Mouse (Mus musculus): ENCODE results near the gene 4930544D05Rik. TPM values are rescaled to one million over a fixed set of nuclear protein-coding genes. Genes with fewer than 3 reads are reported as not detected.
A peak's percentile ranks its signal among the peaks of the same experiment; 100 is the strongest.
"Not testable (repeated sequence)": the region's sequence is repeated elsewhere in the genome, so short reads cannot be mapped to it uniquely, and the experiment has no call there.

Gene 4930544D05Rik
- polyA plus RNA-seq (2014; fragmentation: Nextera tagmentation; extraction: Ambion mirVana): not detected in 2 replicates

GRCm38 (mm10) chr11:70615516-70616093 lies at the start of gene 4930544D05Rik:
Gene 4930544D05Rik, plus strand, starts transcription at chr11:70615848.
- Histone ChIP-seq H3K27ac (ENCODE audit: low read depth, low read length) (peak within 1 kb of the TSS; percentile 47; the same call in 1 of the 2 replicates), H3K4me1 (ENCODE audit: control insufficient read depth, insufficient read depth, low read length) (peaks cover 8% of the 10 kb centered on the region; the same call in 1 of the 2 replicates), H3K27me3 (ENCODE audit: control insufficient read depth, insufficient read depth, low read length) (0 out of 2 replicates have a peak, but pooled peaks cover 4% of the 10 kb centered on the region), H3K9ac (ENCODE audit: low read depth, low read length) (peak within 1 kb of the TSS; percentile 54), H3K36me3 (ENCODE audit: control insufficient read depth, insufficient read depth, low read length) (peaks cover 28% of the 10 kb centered on the region), H3K4me2 (replicated peaks; ENCODE audit: low read depth, low read length) (peak within 1 kb of the TSS; percentile 87), H3K4me3 (ENCODE audit: low read length) (peak within 1 kb of the TSS; percentile 41), H3K9me3 (ENCODE audit: control insufficient read depth, low read length) (no peaks in the 10 kb centered on the region)
- no peak for ATAC-seq (ENCODE audit: low FRiP score, low TSS enrichment)
- 19% methylated on average over 21 of the region's 21 CpGs for WGBS

DNA sequence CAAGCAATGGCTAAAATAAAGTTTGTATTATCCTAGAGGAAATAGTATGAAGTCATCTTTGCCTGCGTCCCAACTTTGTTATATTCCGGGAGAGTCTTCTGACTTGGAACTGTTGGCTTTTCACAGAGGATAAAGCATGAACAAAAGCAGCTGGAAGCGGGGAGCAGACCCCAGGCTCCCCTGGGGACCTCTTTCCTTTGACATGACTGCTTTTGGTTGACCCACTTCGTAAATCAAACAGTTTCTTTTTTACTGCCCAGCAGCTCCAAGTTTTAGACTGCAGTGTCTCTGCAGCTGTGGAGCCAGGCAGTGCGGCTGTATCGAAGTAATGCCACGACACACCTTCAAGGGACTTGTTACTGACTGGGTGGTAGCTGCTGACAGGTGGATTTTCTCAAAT lies 49.1 kb upstream of the 4930544D05Rik start:
- Histone ChIP-seq H3K9ac (ENCODE audit: low read depth, low read length) (no peak overlapping the region), H3K4me3 (ENCODE audit: low read length) (no peak overlapping the region)
- 49% methylated on average over 7 of the region's 7 CpGs for WGBS

DNA sequence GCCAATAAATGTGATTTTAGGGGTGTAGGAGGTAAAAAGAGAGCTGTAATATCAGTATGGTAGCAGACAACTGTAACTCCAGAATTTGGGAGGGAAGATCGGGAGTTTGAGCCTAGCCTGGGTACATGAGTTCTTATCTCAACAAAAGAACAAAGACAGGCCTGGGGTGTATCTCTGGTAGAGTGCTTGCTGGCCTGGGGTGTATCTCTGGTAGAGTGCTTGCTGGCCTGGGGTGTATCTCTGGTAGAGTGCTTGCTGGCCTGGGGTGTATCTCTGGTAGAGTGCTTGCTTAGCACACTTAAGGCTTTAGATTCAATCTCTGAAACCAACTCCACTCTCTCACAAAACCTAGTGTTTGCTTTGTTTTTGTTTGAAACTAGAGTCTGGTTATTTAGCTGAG lies 45.0 kb upstream of the 4930544D05Rik start:
- H3K9me3 ChIP-seq (ENCODE audit: control insufficient read depth, low read length); H3K4me2 ChIP-seq (replicated peaks; ENCODE audit: low read depth, low read length); H3K27ac ChIP-seq (ENCODE audit: low read depth, low read length); H3K9ac ChIP-seq (ENCODE audit: low read depth, low read length); H3K36me3 ChIP-seq (ENCODE audit: control insufficient read depth, insufficient read depth, low read length); H3K4me3 ChIP-seq (ENCODE audit: low read length); ATAC-seq (ENCODE audit: low FRiP score, low TSS enrichment); H3K27me3 ChIP-seq (ENCODE audit: control insufficient read depth, insufficient read depth, low read length): not testable (repeated sequence)
- H3K4me1 ChIP-seq (ENCODE audit: control insufficient read depth, insufficient read depth, low read length): peaks cover 18% of the 10 kb centered on the region; the same call in 1 of the 2 replicates
- WGBS: 87% methylated on average over 1 of the region's 1 CpGs

More for the DNA sequence above, 49.1 kb upstream of the 4930544D05Rik start:
- Histone ChIP-seq H3K36me3 (ENCODE audit: control insufficient read depth, insufficient read depth, low read length) (no peaks in the 10 kb centered on the region), H3K4me1 (ENCODE audit: control insufficient read depth, insufficient read depth, low read length) (peaks cover 27% of the 10 kb centered on the region; the same call in 1 of the 2 replicates), H3K27me3 (ENCODE audit: control insufficient read depth, insufficient read depth, low read length) (no peaks in the 10 kb centered on the region), H3K9me3 (ENCODE audit: control insufficient read depth, low read length) (no peaks in the 10 kb centered on the region), H3K4me2 (replicated peaks; ENCODE audit: low read depth, low read length) (no peak overlapping the region), H3K27ac (ENCODE audit: low read depth, low read length) (no peak overlapping the region)
- no peak for ATAC-seq (ENCODE audit: low FRiP score, low TSS enrichment)

DNA sequence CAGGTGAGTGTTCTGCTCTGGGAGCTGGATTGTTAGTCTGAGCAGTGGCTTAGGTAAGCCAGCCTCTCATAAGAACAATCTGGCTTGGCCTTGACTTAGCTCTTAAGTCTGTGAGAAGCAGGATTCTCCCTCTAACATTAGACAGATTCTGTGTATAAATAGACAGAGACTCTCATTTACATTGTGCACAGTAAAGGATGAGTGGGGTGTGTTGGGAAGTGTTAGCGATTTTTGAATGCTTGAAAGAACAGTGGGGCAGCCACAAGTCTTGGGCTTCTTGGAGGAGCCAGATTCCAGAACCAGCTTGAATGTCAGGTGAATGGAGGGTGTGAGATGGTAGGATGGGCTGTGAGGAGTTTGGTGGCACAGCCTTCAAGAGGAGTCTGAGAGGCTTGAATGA lies 44.0 kb upstream of the 4930544D05Rik start:
- Histone ChIP-seq H3K4me2 (replicated peaks; ENCODE audit: low read depth, low read length) (no peak overlapping the region), H3K36me3 (ENCODE audit: control insufficient read depth, insufficient read depth, low read length) (no peaks in the 10 kb centered on the region), H3K9me3 (ENCODE audit: control insufficient read depth, low read length) (no peaks in the 10 kb centered on the region), H3K4me1 (ENCODE audit: control insufficient read depth, insufficient read depth, low read length) (peaks cover 11% of the 10 kb centered on the region; the same call in 1 of the 2 replicates), H3K27ac (ENCODE audit: low read depth, low read length) (no peak overlapping the region), H3K9ac (ENCODE audit: low read depth, low read length) (no peak overlapping the region), H3K27me3 (ENCODE audit: control insufficient read depth, insufficient read depth, low read length) (no peaks in the 10 kb centered on the region), H3K4me3 (ENCODE audit: low read length) (no peak overlapping the region)
- WGBS: 79% methylated on average over 1 of the region's 1 CpGs
- no peak for ATAC-seq (ENCODE audit: low FRiP score, low TSS enrichment)

DNA sequence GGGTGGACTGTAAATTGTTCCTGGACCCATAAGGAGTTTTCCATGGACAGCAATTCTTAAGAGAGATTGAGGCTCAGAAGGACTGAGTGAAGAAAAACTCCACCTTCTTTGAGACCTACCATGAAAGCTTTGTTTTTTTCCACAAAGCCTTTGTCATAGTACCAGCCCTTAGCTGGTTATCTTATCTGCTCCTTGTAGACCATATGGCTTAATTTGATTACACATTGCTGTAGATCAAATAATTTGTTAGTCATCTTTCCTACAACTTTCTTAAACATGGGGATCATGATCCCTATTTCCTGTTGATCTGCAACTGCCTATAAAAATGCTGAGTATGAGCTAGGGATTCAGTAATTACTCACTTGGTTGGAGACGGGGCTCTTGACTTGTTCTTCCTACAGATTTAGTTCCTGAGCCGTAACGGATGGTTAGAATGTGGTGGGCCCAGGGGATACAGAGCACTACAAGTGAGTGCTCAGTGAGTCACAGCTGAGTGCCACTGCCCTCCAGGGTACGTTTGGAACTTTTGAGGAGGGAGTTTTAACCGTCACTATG lies 43.2 kb upstream of the 4930544D05Rik start:
- no peak for ATAC-seq (ENCODE audit: low FRiP score, low TSS enrichment)

GRCm38 (mm10) chr11:70573872-70574271 lies 41.8 kb upstream of the 4930544D05Rik start:
- Histone ChIP-seq H3K4me1 (ENCODE audit: control insufficient read depth, insufficient read depth, low read length) (peaks cover 23% of the 10 kb centered on the region), H3K36me3 (ENCODE audit: control insufficient read depth, insufficient read depth, low read length) (no peaks in the 10 kb centered on the region), H3K9ac (ENCODE audit: low read depth, low read length) (no peak overlapping the region), H3K27ac (ENCODE audit: low read depth, low read length) (no peak overlapping the region), H3K9me3 (ENCODE audit: control insufficient read depth, low read length) (no peaks in the 10 kb centered on the region), H3K4me3 (ENCODE audit: low read length) (no peak overlapping the region), H3K27me3 (ENCODE audit: control insufficient read depth, insufficient read depth, low read length) (no peaks in the 10 kb centered on the region), H3K4me2 (replicated peaks; ENCODE audit: low read depth, low read length) (no peak overlapping the region)
- no peak for ATAC-seq (ENCODE audit: low FRiP score, low TSS enrichment)
- WGBS: 76% methylated on average over 6 of the region's 6 CpGs

More for the DNA sequence above, 43.2 kb upstream of the 4930544D05Rik start:
- no peak overlapping the region for H3K9ac ChIP-seq (ENCODE audit: low read depth, low read length)
- peaks cover 12% of the 10 kb centered on the region for H3K4me1 ChIP-seq (ENCODE audit: control insufficient read depth, insufficient read depth, low read length)
- no peak overlapping the region for H3K27ac ChIP-seq (ENCODE audit: low read depth, low read length)
- WGBS: 32% methylated on average over 5 of the region's 5 CpGs
- no peaks in the 10 kb centered on the region for H3K27me3 ChIP-seq (ENCODE audit: control insufficient read depth, insufficient read depth, low read length)
- no peaks in the 10 kb centered on the region for H3K36me3 ChIP-seq (ENCODE audit: control insufficient read depth, insufficient read depth, low read length)
- no peak overlapping the region for H3K4me3 ChIP-seq (ENCODE audit: low read length)
- H3K9me3 ChIP-seq (ENCODE audit: control insufficient read depth, low read length): no peaks in the 10 kb centered on the region
- no peak overlapping the region for H3K4me2 ChIP-seq (replicated peaks; ENCODE audit: low read depth, low read length)

DNA sequence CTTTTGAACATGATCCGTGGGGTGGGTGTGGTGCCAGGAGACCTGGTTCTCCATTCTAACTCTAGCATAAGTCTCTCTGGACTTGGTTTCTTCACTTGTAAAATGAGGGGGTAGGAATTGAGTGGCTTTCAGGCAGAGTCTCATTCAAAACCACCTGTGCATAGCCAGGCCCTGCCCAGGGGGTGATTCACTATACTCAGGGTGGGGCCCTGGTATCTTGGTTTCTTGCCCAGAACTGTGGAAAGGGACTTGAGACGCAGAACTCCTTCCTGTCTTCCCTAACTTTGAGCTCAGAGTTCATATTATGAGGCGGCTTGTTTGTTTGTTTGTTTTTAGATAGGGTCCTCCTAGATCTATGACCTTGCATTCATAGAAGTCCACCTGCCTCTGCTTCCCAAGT lies 38.4 kb upstream of the 4930544D05Rik start:
- Histone ChIP-seq H3K9ac (ENCODE audit: low read depth, low read length) (0 out of 2 replicates have a peak overlapping the region, but pooled peaks have one; percentile 12), H3K4me1 (ENCODE audit: control insufficient read depth, insufficient read depth, low read length) (peaks cover 26% of the 10 kb centered on the region), H3K4me3 (ENCODE audit: low read length) (no peak overlapping the region), H3K27me3 (ENCODE audit: control insufficient read depth, insufficient read depth, low read length) (no peaks in the 10 kb centered on the region), H3K27ac (ENCODE audit: low read depth, low read length) (no peak overlapping the region), H3K4me2 (replicated peaks; ENCODE audit: low read depth, low read length) (no peak overlapping the region), H3K9me3 (ENCODE audit: control insufficient read depth, low read length) (no peaks in the 10 kb centered on the region), H3K36me3 (ENCODE audit: control insufficient read depth, insufficient read depth, low read length) (no peaks in the 10 kb centered on the region)
- no peak for ATAC-seq (ENCODE audit: low FRiP score, low TSS enrichment)
- 70% methylated on average over 3 of the region's 3 CpGs for WGBS

- Histone ChIP-seq H3K4me2 (replicated peaks; ENCODE audit: low read depth, low read length) (no peak overlapping the region), H3K9ac (ENCODE audit: low read depth, low read length) (no peak overlapping the region), H3K9me3 (ENCODE audit: control insufficient read depth, low read length) (no peaks in the 10 kb centered on the region), H3K36me3 (ENCODE audit: control insufficient read depth, insufficient read depth, low read length) (no peaks in the 10 kb centered on the region), H3K27ac (ENCODE audit: low read depth, low read length) (no peak overlapping the region), H3K27me3 (ENCODE audit: control insufficient read depth, insufficient read depth, low read length) (no peaks in the 10 kb centered on the region), H3K4me3 (ENCODE audit: low read length) (no peak overlapping the region), H3K4me1 (ENCODE audit: control insufficient read depth, insufficient read depth, low read length) (peaks cover 40% of the 10 kb centered on the region)
- no peak for ATAC-seq (ENCODE audit: low FRiP score, low TSS enrichment)
- WGBS: 86% methylated on average over 6 of the region's 6 CpGs
Observed at GRCm38 (mm10) chr11:70578962-70579361, 36.7 kb upstream of the 4930544D05Rik start.

GRCm38 (mm10) chr11:70579710-70580357 lies 35.8 kb upstream of the 4930544D05Rik start:
- H3K36me3 ChIP-seq (ENCODE audit: control insufficient read depth, insufficient read depth, low read length): no peaks in the 10 kb centered on the region
- no peak for ATAC-seq (ENCODE audit: low FRiP score, low TSS enrichment)
- H3K27me3 ChIP-seq (ENCODE audit: control insufficient read depth, insufficient read depth, low read length): no peaks in the 10 kb centered on the region
- H3K4me2 ChIP-seq (replicated peaks; ENCODE audit: low read depth, low read length): no peak overlapping the region
- no peak overlapping the region for H3K4me3 ChIP-seq (ENCODE audit: low read length)
- H3K9me3 ChIP-seq (ENCODE audit: control insufficient read depth, low read length): no peaks in the 10 kb centered on the region
- peaks cover 49% of the 10 kb centered on the region for H3K4me1 ChIP-seq (ENCODE audit: control insufficient read depth, insufficient read depth, low read length)
- H3K9ac ChIP-seq (ENCODE audit: low read depth, low read length): no peak overlapping the region
- 81% methylated on average over 9 of the region's 9 CpGs for WGBS
- no peak overlapping the region for H3K27ac ChIP-seq (ENCODE audit: low read depth, low read length)

All from kidney, embryonic 14.5 days (tissue).